Mouse (Mus musculus): ENCODE data around the gene Cactin.

DNA sequence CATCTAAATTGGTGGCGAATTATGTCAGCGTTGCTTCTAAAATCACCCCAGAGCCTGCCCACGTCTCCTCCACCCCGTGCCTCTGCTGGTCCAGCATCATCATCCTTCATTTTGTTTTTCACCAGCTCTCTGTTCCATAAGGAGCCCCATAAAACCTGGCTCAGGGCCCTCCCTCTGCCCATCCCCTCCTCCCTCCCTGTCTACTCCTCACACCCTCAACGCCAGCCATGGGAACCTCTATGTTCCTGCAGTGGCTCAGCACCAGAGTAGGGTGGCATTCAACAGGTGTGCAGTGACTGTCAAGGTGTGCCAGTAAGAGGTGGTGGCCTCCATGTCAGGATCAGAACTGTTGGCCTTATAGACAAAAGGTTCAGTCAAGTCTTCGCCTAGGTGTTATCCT, 25.7 kb upstream of the Cactin start:
- no peak for TF ChIP-seq CTCF (IDR thresholded peaks at IDR 0.05; ENCODE audit: low read depth)
- no peak for TF ChIP-seq EP300 (IDR thresholded peaks at IDR 0.05; ENCODE audit: low read depth)
